Mouse (Mus musculus) 416B (cell line): ENCODE results near the gene Fam187a.

Experiments
- DNase-seq: peaks from one replicate; pipeline ENCODE4 v3.0.0; 2011; ENCODE audit warnings: low read depth

Gene Fam187a

DNA sequence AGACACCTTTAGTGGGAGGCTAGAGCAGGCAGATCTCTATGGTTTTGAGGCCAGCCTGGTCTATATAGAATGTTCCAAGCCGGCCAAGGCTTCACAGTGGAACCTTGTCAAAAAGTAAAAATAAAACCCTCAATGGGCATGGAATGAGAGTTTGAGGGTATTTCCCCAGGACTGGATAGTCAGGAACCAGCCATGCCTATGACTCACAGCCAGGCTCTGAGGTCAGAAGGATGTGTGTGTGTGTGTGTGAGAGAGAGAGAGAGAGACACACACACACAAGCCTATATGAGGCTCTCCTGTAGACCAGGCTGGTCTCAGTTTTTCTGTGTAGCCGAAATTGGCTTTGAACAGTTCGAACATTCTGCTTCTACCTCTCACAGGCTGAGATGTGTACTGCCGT lies 9.7 kb downstream of the Fam187a start:
- peak; percentile 67 for DNase-seq

DNA sequence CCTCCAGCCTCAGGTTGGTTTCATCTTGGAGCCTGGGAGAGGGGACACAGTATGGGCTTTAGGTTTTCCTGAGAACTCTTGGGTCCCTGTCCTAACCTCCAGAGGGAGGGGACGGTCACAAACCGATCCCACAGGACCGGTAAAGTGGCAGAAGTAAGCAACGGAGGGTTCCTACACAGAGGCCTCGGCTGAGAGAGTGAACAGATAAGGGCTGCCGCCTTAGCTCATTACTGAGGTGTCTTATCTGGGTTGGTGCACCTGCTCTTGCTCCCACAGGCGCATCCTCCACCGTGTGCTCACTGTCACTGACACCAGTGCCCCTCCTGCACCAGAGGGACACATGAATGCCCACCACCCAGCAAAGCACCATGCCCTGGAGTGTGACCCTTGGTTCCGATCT lies 10.8 kb downstream of the Fam187a start:
- DNase-seq, result no peak

DNA sequence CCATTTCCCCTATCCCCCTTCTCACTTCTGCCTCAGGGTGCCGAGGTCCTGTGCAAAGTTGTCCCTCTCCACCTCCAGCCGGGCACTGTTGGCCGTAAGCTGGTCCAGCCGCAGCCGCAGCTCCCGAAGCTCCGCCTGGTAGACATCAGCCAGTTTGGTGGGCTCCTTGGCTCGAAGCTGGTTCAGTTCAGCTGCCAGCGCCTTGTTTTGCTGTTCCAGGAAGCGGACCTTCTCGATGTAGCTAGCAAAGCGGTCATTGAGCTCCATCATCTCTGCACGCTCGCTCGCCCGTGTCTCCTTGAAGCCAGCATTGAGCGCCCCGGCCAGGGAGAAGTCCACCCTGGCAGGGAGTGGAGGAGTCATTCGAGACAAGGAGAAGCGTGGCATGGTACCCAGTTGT lies 11.7 kb downstream of the Fam187a start:
- no peak for DNase-seq

DNA sequence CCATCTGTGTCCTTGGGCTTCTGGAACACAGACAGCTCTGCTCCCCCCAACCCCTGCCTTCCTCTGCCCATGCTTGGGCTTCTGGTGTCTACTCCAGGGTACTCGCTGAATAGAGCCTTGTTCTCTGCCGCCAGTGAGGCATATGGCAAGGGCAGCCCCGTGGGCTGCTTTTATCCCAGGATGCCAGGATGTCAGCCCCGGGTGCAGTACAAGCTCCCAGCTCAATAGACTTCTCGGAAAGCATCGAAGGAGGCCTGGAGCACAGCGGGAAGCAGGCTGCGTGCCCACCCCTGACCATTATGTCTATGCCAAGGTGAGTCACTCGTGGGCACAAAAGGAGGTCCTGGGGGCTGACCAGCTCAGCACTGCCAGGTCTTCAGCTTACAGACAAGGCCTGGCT lies 13.4 kb downstream of the Fam187a start:
- DNase-seq, result no peak

DNA sequence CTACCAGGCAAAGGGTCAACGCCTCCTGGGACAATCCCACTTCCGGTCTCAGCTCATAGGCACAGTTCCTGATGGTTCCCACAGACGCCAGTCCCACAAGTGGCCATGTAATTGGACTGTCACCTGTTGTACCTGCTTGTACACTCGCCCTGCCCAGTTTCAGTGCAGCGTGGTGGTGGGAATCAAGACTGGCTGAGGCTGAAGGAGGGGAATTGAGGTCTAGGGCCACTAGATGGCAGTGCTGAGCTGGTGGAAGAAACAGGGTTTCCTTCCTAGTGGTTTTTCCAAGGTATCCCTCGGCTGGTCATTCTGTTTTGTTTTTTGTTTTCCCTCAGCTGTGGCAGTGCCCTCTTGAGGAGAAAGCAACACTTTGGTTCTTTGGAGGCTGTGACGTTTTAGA lies 15.8 kb downstream of the Fam187a start, which contains the start of gene Gfap:
Gene Gfap, minus strand, starts transcription at position 150 of the 400 bp plus-strand sequence.
- peak; percentile 75 for DNase-seq

DNA sequence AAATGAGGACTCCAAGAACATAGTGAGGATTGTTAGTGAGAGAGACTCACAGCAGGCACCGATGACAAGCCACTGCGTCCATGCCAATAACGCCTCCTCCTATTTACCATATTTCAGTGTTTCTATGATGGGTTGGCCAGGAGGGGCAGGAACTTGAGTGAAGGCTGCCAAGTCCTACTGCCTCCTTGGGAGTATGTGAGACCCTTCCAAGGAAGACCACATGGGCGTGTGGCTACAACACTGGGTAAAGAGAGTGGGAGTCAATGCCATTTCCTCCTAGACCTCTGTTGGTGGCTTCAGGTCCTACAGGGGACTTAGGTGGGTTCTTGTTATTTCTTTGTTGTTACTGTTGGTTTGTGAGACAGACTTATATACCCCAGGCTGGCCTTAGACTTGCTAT lies 16.2 kb downstream of the Fam187a start:
- no peak for DNase-seq

DNA sequence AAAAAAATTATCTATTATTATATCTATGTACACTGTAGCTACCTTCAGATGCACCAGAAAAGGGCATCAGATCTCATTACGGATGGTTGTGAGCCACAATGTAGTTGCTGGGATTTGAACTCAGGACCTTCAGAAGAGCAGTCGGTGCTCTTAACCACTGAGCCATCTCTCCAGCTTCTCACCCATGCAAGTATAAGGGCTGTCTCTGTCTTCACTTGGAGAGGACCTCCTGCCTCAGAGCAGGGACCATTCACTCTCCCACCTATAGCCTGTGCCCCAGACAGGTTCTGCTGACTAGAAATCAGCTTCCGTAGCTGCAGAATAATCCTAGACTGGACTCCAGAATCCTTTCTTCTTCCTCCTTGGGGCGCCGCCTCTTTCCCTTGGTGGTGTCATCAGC lies 17.1 kb downstream of the Fam187a start:
- DNase-seq, result no peak

DNA sequence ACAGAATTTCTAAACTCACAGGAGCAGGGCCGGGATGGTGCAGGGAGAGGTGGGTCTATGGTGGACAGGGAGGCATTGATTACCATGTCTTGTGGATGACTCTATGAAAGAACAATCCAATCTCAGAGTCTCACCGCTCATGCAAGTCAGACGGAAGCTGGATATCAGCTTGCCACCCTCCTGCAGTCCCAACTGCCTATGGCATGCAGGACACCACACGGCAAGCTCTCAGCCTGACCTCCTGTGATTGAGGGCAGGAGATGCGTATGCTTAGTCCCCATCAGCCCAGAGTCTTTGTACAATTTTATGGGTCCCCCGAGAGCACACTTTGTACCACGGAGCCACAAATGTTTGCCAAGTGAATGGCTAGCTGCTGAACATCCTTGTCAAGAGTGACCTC lies 18.7 kb downstream of the Fam187a start:
- no peak for DNase-seq

DNA sequence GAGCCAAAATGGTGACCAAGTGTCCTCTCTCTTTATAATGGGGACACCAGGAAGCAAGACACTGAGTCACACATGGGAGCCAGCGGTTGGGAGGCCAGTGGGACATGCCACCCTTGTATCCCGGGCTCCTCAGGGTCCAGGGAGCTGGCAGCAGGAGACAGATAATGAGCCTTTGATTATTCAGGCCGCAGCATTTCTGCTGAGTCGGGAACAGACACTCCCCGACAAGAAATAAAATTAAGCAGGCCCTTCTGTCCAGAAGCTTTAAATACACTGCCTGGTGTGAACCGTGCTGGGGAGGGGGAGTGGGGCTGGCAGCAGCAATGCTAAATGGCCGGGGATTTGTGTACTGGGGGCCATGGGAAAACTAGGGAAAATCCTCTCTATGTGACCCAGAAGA lies 26.4 kb downstream of the Fam187a start:
- no peak for DNase-seq

DNA sequence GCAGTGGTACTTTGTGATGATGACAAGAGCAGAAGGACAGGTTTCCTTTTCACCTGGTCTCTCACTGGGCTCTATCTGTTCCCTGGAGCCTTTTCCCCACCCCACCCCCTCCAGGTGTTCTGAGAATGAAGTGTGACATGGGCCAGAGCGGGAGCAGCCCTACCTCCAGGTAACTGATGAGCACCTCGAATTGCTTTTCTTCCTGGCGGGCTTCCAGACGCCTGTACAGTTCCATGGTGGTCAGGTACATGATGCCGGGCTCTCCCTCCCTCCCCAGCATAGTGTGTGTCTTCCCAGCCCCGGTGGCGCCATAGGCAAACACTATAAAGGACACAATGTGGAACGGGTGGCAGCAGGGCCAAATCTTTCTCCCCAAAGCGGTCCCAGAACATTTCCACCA lies 30.4 kb downstream of the Fam187a start:
- no peak for DNase-seq

DNA sequence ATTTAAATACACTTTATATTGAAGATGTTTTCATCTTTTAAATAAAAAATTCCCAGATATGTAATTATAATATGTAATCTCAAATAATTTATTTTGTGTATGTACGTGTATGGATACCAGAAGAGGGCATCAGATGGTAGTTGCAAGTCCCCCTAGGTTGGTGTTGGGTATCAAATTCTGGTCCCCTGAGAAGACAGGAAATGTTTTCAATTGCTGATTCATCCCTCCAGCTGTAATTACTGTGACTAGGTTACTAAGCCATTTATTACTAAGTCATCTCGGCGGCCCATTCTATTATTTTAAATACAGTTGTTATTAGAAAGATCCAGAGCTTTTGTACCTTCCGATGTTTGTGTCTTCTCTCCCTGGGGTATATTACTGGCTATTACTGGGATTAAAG lies 33.1 kb downstream of the Fam187a start:
- DNase-seq, result peak; percentile 76

DNA sequence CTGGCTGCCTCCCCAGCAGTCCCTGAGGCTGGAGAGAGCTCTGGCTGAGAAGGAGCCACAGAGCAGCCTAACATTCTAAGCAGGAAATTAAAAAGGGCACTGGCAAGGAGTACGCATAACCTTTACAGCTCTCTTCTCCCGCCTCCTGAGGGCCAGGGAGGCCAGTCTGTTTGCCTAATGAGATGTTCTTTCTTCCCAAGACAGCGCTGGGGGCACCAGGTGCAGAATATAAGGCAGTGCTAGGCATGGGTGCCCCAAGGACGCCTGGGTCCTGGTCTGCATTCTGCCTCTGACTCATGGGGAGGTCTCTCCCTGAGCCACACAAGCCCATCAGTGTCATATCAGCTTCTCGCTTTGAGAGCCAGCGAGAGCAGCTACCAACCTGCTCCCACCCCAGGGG lies 36.5 kb downstream of the Fam187a start:
- no peak for DNase-seq

DNA sequence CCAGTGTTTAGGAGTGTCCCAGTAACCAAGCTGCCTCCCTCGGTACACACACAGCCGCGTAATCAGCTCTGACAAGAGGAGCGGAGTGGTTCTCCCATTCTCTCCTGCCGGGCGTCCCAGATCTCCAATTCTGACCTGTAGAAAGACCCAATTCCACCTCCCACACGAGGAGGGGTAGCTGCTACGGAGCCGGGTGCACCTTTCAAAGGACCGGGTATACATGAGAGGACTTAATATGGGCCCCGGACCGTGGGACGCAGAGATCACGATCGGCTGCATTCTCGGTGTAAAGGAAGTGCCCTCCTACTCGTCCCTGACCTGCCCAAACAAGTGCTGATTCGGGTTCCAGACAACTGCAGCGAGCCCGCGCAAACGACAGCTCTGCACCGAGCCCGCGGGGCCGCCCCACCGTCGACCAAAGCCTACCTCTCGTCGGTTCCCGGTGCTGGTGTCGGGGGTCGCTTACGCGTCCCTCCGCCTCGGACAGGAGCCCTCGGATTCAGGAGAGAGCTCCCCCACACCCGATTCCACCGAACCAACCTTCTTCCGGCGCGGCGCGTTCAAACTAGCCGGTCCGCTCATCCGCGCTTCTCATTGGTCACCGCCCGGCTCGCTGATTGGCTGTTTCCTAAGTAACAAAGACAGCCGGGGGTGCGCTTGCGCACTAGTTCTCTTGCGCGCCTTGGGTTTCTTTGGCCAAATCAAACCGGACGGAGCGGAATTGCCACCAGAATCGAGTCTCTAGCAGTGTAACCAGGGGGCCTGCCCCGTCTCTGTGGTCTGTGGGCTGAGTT lies 39.8 kb downstream of the Fam187a start, which contains the start of gene Kif18b:
Gene Kif18b, minus strand, starts transcription at position 568 of the 794 bp plus-strand sequence.
- peak; percentile 99 for DNase-seq

DNA sequence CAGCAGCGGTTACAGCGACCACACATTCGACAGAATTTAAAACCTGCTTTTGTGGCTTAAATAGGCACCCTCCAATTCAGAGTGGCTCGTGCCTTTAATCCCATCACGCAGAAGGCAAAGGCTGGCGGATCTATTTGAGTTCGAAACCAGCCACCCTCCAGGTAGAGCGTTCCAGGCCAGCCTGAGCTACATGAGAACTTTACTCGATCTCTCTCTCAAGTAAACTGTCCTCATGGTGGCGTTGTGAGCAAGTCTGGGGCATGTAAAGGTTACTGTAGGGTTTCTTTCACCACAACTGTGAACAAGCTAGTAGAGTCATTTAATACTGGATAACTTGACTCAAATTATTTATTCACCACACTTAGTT lies 40.4 kb downstream of the Fam187a start:
- DNase-seq, result peak; percentile 93

DNA sequence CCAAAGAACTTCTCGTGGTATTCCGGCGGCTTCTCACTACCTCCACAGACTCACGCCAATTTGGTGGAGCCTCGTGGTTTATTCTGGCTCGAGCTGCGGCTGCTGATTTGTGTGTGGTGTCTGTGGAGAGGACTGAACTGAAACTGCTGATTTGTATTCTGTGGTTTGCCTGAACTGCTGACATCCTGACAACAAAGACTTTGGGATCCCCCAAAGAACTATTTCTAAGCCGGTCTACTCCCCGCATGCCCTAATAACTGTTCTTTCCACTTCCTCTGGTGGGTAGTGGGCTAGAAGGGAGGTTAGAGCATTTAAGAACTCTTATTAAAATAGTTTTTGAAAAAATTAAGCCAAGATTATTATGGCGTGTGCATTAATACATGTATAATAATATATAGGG lies 45.7 kb downstream of the Fam187a start:
- DNase-seq, result peak; percentile 24

DNA sequence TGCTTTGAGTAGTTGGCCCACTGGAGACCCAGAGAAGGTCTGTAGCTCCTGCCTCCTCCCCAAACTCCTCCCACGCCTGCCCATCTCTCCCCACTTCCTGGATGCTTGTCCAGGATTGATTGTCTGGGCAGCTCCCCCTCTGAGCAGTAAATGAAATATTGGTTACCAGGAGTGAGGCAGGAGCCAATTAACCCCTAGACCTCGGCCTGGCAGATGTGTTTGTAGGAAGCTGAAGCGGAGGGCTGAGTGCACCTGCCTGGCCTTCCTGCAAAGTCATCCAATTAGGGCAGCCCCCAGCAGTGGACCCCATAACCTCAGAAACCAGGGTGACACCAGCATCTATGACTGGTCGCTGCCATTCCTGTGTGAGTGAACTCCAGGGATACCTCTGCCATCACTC lies 51.3 kb downstream of the Fam187a start:
- no peak for DNase-seq
